Mouse (Mus musculus) erythroblast, embryonic 14.5 days (primary cell): ENCODE results near the gene Syk.

Experiments used
- GATA1 ChIP-seq: IDR thresholded peaks from 2 replicates; pipeline ENCODE4 v1.6.1; 2012; ENCODE audit warnings: low read length, inconsistent platforms, mixed read lengths
- TAL1 ChIP-seq: IDR thresholded peaks from 3 replicates; pipeline ENCODE4 v1.6.1; 2012; ENCODE audit warnings: low read length, inconsistent platforms, mixed read lengths

GRCm38 (mm10) chr13:52587761-52588160 is 4.8 kb downstream of the Syk start:
- TF ChIP-seq GATA1 (no peak), TAL1 (no peak)
